Mouse (Mus musculus) forebrain, embryonic 13.5 days (tissue): ENCODE measurements at regions not wholly inside any gene's neighbourhood (a gene's known extent, or its start where the extent isn't known, plus 50 kb on each side); places are given as distances from the start of the nearest gene placed in this dataset.

Source experiments
- ATAC-seq: fragments of 200-750 bp; cut with Nextera tagmentation; 2 replicates; pipeline ENCODE4 v1.8.0; 2017
- H3K27ac ChIP-seq: fragments of 300-500 bp; sonication (generic); 2 replicates; pipeline ENCODE4 v1.5.1; 2015; ENCODE audit warnings: inconsistent platforms, mild to moderate bottlenecking, moderate library complexity
- H3K27me3 ChIP-seq: fragments of 300-500 bp; sonication (generic); 2 replicates; pipeline ENCODE4 v1.6.1; 2015; ENCODE audit warnings: mild to moderate bottlenecking, inconsistent platforms
- H3K36me3 ChIP-seq: fragments of 300-500 bp; sonication (generic); 2 replicates; pipeline ENCODE4 v1.6.1; 2015; ENCODE audit warnings: mild to moderate bottlenecking, inconsistent platforms; ENCODE audit not compliant: poor library complexity, severe bottlenecking
- H3K4me1 ChIP-seq: fragments of 300-500 bp; sonication (generic); 2 replicates; pipeline ENCODE4 v1.6.1; 2015; ENCODE audit warnings: inconsistent platforms
- H3K4me2 ChIP-seq: fragments of 300-500 bp; sonication (generic); 2 replicates; pipeline ENCODE4 v1.6.1; 2015; ENCODE audit warnings: inconsistent platforms, mild to moderate bottlenecking, moderate library complexity
- H3K4me3 ChIP-seq: fragments of 300-500 bp; sonication (generic); 2 replicates; pipeline ENCODE4 v1.5.1; 2015; ENCODE audit warnings: mild to moderate bottlenecking, inconsistent platforms
- H3K9ac ChIP-seq: fragments of 300-500 bp; sonication (generic); 2 replicates; pipeline ENCODE4 v1.6.1; 2015; ENCODE audit warnings: mild to moderate bottlenecking, inconsistent platforms
- H3K9me3 ChIP-seq: fragments of 300-500 bp; sonication (generic); replicated peaks from 2 replicates; pipeline ENCODE4 v1.6.1; 2016; ENCODE audit warnings: inconsistent platforms
- WGBS: fragments of 180-500 bp; shearing (Covaris S2); methylation state at CpG from one replicate; pipeline ENCODE4 v1.1.7; 2015; 5-methylcytosine and 5-hydroxymethylcytosine counted together

DNA sequence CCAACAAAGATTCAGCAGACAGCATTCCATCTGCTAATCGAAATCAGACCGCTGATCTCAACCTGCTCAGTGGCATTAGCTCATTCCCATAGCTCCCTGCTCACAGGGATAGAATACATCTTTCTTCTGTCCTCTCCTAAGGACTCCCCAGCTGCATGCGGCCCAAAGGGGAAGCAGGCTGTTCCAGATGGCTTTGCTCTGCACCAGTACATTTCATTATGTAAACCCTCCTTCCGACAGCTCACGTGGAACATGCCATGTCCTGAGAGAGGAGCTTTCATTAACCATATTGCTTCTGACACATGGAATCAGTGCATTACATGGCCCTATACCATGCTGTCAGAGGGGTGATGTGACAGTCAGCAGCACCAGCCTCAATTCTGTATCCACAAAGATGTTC is 105.9 kb upstream of the Nmur2 start:
- Histone ChIP-seq H3K9ac (no peak overlapping the region), H3K4me2 (no peak overlapping the region), H3K27ac (no peak overlapping the region), H3K36me3 (no peaks in the 10 kb centered on the region), H3K4me1 (peaks cover 11% of the 10 kb centered on the region), H3K4me3 (no peak overlapping the region), H3K27me3 (peaks cover 22% of the 10 kb centered on the region), H3K9me3 (no peaks in the 10 kb centered on the region)
- 85% methylated on average over 5 of the region's 5 CpGs for WGBS
- no peak for ATAC-seq

DNA sequence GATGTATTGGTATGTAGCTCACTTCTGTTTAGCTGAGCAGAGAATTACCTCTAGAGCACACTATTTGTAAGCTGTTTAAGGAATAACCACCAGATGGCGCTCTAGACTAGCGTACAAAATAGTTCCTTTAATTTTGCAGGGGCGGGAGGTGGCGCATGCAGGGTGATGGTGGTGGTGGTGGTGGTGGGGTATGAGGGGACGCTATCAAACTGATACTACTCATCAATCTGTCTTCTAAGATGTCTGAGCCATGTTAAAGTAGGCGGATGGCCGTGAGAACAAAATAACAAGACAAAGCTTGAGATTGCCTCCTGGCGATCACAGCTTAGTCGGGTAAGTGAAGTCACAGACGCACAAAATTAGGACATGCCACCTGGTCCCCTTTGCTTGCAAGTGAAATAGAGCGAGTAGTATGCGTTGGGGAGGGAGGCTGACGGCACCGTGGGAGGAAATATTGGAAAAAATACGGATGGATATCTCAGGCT is 90.6 kb upstream of the Nmur2 start:
- H3K4me2 ChIP-seq = peak overlapping the region; percentile 32
- H3K4me1 ChIP-seq = no peaks in the 10 kb centered on the region
- no peaks in the 10 kb centered on the region for H3K36me3 ChIP-seq
- ATAC-seq = peak; percentile 75
- no peak overlapping the region for H3K4me3 ChIP-seq
- no peaks in the 10 kb centered on the region for H3K27me3 ChIP-seq
- WGBS = 33% methylated on average over 15 of the region's 15 CpGs
- H3K27ac ChIP-seq = no peak overlapping the region
- no peak overlapping the region for H3K9ac ChIP-seq
- H3K9me3 ChIP-seq = no peaks in the 10 kb centered on the region

DNA sequence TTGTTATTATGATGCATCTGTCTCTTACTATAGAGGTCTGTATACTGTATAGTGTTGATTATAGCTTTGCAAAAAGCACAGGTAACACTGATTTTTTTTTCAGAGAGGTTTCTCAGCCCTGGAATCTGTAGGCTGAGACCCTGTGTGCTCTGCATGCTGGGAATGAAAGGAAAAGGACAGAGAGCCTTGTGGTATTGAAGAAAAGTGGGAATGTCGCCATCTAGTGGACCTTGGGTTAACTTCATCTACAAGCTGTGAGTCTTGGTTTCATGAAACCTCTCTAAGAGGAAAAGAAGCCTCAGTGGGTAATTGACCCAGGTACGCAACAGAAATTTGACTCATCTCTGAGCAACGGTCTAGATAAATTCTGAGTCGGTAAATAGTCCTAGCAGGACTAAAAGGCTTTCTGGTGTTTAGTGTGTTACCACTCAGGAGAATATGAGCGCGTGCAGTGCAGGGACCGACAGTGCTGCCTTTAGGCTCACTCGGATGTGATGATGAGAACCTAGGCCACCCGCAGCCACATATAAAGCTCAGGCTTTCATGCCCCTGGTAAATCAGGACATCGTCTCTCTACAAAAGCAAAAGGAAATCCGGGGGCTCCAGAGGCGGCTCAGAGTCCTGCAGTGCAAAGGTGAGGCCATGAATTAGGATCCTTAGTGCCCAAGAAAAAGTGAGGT is 75.9 kb upstream of the Nmur2 start:
- H3K27me3 ChIP-seq = no peaks in the 10 kb centered on the region; the same call in 1 of the 2 replicates
- ATAC-seq = 0 out of 2 replicates have a peak, but pooled peaks have one; percentile 50
- no peaks in the 10 kb centered on the region for H3K9me3 ChIP-seq
- 0 out of 2 replicates have a peak overlapping the region, but pooled peaks have one; percentile 3 for H3K4me2 ChIP-seq
- no peaks in the 10 kb centered on the region for H3K36me3 ChIP-seq
- 49% methylated on average over 12 of the region's 12 CpGs for WGBS
- H3K27ac ChIP-seq = no peak overlapping the region
- no peak overlapping the region for H3K4me3 ChIP-seq
- no peaks in the 10 kb centered on the region for H3K4me1 ChIP-seq
- H3K9ac ChIP-seq = no peak overlapping the region

DNA sequence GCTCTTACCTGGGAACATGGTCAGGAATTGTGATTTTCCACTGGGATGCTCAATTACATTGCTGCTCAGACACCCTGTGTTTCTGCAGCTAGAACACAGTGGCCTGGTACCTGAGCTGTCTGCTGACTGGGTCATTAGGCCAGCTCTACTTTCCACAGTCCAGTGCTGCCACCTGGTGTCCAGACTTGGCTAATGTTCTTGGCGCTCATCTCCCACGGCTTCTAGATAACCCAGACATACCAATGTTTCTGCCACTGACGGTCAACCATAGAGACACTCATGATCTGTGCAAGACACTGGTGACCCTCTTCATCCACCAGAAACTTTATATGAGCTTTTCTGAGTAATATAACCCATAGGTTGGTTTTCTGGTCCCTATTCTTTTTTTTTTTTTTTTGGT is 67.1 kb upstream of the Nmur2 start:
- 15% methylated on average over 3 of the region's 3 CpGs for WGBS

DNA sequence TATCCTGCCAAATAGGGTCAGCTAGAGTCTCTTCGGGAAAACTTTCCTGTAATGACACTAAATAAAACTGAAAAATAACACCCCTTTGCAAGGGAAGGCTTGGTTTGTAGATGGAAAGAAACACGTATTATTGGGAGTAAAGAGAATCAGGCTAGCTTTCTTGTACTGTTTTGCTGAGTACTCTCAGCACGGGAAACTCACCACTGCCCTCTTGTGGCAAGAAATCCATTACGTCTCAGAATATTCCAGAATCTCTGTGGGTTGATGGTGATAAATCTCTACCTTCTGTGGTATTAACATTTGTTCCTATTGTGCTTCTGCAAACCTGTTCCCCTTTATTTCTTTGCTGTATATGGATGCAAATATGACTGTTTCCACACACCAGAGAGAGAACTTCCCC is 64.8 kb upstream of the Nmur2 start:
- ATAC-seq = no peak

More for the DNA sequence above, 67.1 kb upstream of the Nmur2 start:
- H3K4me3 ChIP-seq = no peak overlapping the region
- no peak overlapping the region for H3K9ac ChIP-seq
- no peaks in the 10 kb centered on the region for H3K4me1 ChIP-seq
- H3K9me3 ChIP-seq = no peaks in the 10 kb centered on the region
- no peaks in the 10 kb centered on the region for H3K36me3 ChIP-seq
- no peak overlapping the region for H3K27ac ChIP-seq
- no peaks in the 10 kb centered on the region for H3K27me3 ChIP-seq
- no peak overlapping the region for H3K4me2 ChIP-seq
- peak; percentile 53; the same call in 1 of the 2 replicates for ATAC-seq

DNA sequence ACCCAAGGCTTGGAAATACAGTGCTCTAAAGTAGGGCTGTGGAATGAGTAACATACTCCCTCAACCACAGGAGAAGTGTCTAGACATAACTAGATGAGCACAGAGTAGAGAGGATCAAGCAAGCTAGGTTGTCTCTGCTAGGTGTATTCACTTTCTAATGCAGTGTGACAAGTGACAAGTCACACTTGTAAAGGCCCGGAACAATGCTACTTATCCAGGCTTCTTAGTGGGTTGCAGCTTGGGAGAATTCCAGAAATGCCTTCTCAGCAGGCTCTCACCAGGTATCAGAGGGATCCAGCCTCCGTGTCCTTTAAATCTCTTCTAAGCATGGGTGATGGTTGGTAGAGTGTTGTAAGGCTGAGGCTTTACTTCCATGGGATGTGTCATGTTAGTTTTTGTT is 52.1 kb upstream of the Nmur2 start:
- H3K36me3 ChIP-seq = no peaks in the 10 kb centered on the region
- no peak overlapping the region for H3K27ac ChIP-seq
- no peaks in the 10 kb centered on the region for H3K27me3 ChIP-seq
- no peaks in the 10 kb centered on the region for H3K4me1 ChIP-seq
- no peak for ATAC-seq
- no peaks in the 10 kb centered on the region for H3K9me3 ChIP-seq
- H3K4me3 ChIP-seq = no peak overlapping the region
- no peak overlapping the region for H3K4me2 ChIP-seq
- 37% methylated on average over 2 of the region's 2 CpGs for WGBS
- no peak overlapping the region for H3K9ac ChIP-seq

More for the DNA sequence above, 64.8 kb upstream of the Nmur2 start:
- no peak overlapping the region for H3K9ac ChIP-seq
- H3K36me3 ChIP-seq = no peaks in the 10 kb centered on the region
- H3K9me3 ChIP-seq = no peaks in the 10 kb centered on the region
- 39% methylated on average over 4 of the region's 4 CpGs for WGBS
- H3K27ac ChIP-seq = no peak overlapping the region
- no peaks in the 10 kb centered on the region for H3K27me3 ChIP-seq
- no peaks in the 10 kb centered on the region for H3K4me1 ChIP-seq
- no peak overlapping the region for H3K4me2 ChIP-seq
- H3K4me3 ChIP-seq = no peak overlapping the region
